Mouse (Mus musculus): ENCODE data around the gene Mrpl17. TPM values are rescaled to one million over a fixed set of nuclear protein-coding genes. Genes with fewer than 3 reads are reported as not detected.

The Mrpl17 gene
- 168 TPM for polyA plus RNA-seq (2014; fragmentation: Illumina TruSeq; extraction: RNeasy Lipid Tissue Mini Kit (QIAGEN cat#74804); ENCODE audit: low read depth, low replicate concordance)

DNA sequence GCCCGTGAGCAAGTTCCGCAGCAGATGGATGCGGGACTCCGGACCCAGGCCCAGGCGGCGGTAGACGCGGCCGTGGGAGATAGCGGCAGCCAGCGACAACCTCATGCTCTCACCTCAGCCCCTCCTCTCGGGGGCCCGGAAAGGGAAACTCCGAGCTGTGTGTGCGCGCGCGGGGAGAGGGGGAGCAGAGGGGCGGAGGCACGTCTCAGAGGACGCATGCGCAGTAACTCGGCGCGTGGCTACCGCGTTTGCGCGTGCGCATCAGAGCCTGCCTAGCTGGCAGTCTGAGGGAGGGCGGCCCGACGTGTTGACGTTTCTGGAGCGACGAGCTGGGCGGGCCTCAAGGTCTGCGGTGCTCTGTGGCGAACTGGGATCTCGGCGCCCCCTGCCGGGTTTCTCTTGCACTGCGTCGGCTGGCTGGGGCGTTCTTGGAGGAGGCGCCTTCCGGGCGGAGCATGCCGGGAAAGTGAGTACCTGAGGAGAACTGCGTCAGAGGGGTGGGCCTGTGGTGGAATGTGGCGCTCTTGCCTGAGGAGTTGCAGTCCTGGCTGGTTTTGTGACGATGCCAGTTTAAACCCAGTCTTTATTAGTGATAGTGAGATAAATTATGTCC is at the start of gene Mrpl17:
Gene Mrpl17 (minus strand): TSS at position 223 of the 613 bp plus-strand sequence.

DNA sequence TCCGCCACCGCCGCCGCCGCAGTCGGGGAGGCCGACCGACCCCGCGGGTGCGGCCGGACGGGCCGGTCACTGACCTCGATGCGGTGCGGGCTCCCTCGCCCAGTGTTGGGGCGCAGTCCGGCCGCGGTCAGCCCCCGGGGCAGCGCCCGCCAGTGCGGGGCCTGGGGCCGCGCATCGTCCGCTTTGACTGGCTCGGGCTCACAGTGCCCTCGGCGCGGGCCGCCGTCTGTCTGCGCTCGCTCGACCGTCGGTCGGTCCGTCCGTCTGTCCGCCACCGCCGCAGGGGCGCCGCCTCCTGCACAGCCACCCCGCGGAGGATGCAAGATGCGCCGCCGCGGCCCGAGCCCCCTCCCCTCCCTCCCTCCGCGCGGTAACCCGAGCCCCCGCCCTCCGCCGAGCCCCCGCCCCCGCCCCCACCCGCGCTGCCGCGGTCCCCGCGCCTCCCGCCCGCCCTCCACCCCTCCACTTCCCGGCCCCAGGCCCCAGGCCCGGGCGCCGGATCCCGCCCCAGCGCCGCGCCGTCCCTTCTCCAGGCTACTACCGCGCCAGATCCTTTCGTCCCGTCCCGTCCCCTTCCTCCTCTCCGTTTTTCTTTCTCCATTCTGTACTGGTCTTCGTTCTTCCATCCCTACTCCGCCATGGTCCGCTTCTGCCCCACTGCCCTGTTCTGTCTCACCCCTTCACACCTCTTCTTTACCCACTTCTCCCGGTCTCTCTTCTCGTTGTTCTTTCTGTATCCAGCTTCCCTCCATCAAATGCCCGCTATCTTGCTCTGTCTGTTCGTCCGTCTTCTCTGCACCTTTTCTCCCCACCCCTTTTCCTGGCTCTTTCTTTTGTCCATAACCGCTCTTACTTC is 23.4 kb downstream of the Mrpl17 start, which contains the start of gene Dchs1:
Gene Dchs1 (minus strand): TSS at position 370 of the 856 bp plus-strand sequence.

Other genes with a start within 250 kb of the Mrpl17 start
- 9.9 TPM for gene Apbb1, start 229.4 kb downstream of the Mrpl17 start, polyA plus RNA-seq (2014; fragmentation: Illumina TruSeq; extraction: RNeasy Lipid Tissue Mini Kit (QIAGEN cat#74804); ENCODE audit: low read depth, low replicate concordance)
- 1.1 TPM for gene Hpx, start 211.0 kb downstream of the Mrpl17 start, polyA plus RNA-seq (2014; fragmentation: Illumina TruSeq; extraction: RNeasy Lipid Tissue Mini Kit (QIAGEN cat#74804); ENCODE audit: low read depth, low replicate concordance)
- gene Trim3, start 177.5 kb downstream of the Mrpl17 start, polyA plus RNA-seq (2014; fragmentation: Illumina TruSeq; extraction: RNeasy Lipid Tissue Mini Kit (QIAGEN cat#74804); ENCODE audit: low read depth, low replicate concordance): 37.7 TPM
- 82.5 TPM for gene Timm10b, start 171.0 kb downstream of the Mrpl17 start, polyA plus RNA-seq (2014; fragmentation: Illumina TruSeq; extraction: RNeasy Lipid Tissue Mini Kit (QIAGEN cat#74804); ENCODE audit: low read depth, low replicate concordance)
- 69.0 TPM for gene Arfip2, start 170.7 kb downstream of the Mrpl17 start, polyA plus RNA-seq (2014; fragmentation: Illumina TruSeq; extraction: RNeasy Lipid Tissue Mini Kit (QIAGEN cat#74804); ENCODE audit: low read depth, low replicate concordance)
- 9.6 TPM for gene Gm45799, start 170.5 kb downstream of the Mrpl17 start, polyA plus RNA-seq (2014; fragmentation: Illumina TruSeq; extraction: RNeasy Lipid Tissue Mini Kit (QIAGEN cat#74804); ENCODE audit: low read depth, low replicate concordance)
- gene Dnhd1, start 160.3 kb downstream of the Mrpl17 start, polyA plus RNA-seq (2014; fragmentation: Illumina TruSeq; extraction: RNeasy Lipid Tissue Mini Kit (QIAGEN cat#74804); ENCODE audit: low read depth, low replicate concordance): 4.4 TPM
- 189 TPM for gene Ilk, start 74.5 kb downstream of the Mrpl17 start, polyA plus RNA-seq (2014; fragmentation: Illumina TruSeq; extraction: RNeasy Lipid Tissue Mini Kit (QIAGEN cat#74804); ENCODE audit: low read depth, low replicate concordance)
- gene Rrp8, start 73.7 kb downstream of the Mrpl17 start, polyA plus RNA-seq (2014; fragmentation: Illumina TruSeq; extraction: RNeasy Lipid Tissue Mini Kit (QIAGEN cat#74804); ENCODE audit: low read depth, low replicate concordance): 23.5 TPM
- gene Taf10, start 66.7 kb downstream of the Mrpl17 start, polyA plus RNA-seq (2014; fragmentation: Illumina TruSeq; extraction: RNeasy Lipid Tissue Mini Kit (QIAGEN cat#74804); ENCODE audit: low read depth, low replicate concordance): 152 TPM
- 85.5 TPM for gene Tpp1, start 58.9 kb downstream of the Mrpl17 start, polyA plus RNA-seq (2014; fragmentation: Illumina TruSeq; extraction: RNeasy Lipid Tissue Mini Kit (QIAGEN cat#74804); ENCODE audit: low read depth, low replicate concordance)
- 2.7 TPM for gene Dchs1, start 23.4 kb downstream of the Mrpl17 start, polyA plus RNA-seq (2014; fragmentation: Illumina TruSeq; extraction: RNeasy Lipid Tissue Mini Kit (QIAGEN cat#74804); ENCODE audit: low read depth, low replicate concordance)
- 13.5 TPM for gene Gm4070, start 142.9 kb upstream of the Mrpl17 start, polyA plus RNA-seq (2014; fragmentation: Illumina TruSeq; extraction: RNeasy Lipid Tissue Mini Kit (QIAGEN cat#74804); ENCODE audit: low read depth, low replicate concordance)